Mouse (Mus musculus) small intestine, adult 2 months (tissue): Measurements from ENCODE around the gene C2cd5. TPM values are rescaled to one million over a fixed set of nuclear protein-coding genes. Genes with fewer than 3 reads are reported as not detected.

Experiments used
- H3K27ac ChIP-seq: fragments of 200-500 bp; 2 replicates; pipeline ENCODE4 v1.5.1; 2012; ENCODE audit warnings: low read depth, low read length, control low read depth, inconsistent platforms; ENCODE audit not compliant: insufficient read depth
- H3K27me3 ChIP-seq: fragments of 200-500 bp; 2 replicates; pipeline ENCODE4 v1.6.1; 2012; ENCODE audit warnings: mild to moderate bottlenecking, moderate library complexity, low read length, inconsistent platforms; ENCODE audit not compliant: control insufficient read depth, insufficient read depth
- H3K36me3 ChIP-seq: fragments of 200-500 bp; 2 replicates; pipeline ENCODE4 v1.6.1; 2012; ENCODE audit warnings: mild to moderate bottlenecking, low read length, control low read depth, inconsistent platforms; ENCODE audit not compliant: control insufficient read depth, insufficient read depth
- H3K4me1 ChIP-seq: fragments of 200-500 bp; 2 replicates; pipeline ENCODE4 v1.6.1; 2012; ENCODE audit warnings: low read length, inconsistent platforms, mixed read lengths; ENCODE audit not compliant: control insufficient read depth, insufficient read depth, insufficient read length
- H3K4me3 ChIP-seq: fragments of 200-500 bp; 2 replicates; pipeline ENCODE4 v1.5.1; 2012; ENCODE audit warnings: low read depth, mild to moderate bottlenecking, control low read depth, inconsistent platforms, low read length, moderate library complexity
- CTCF ChIP-seq: fragments of 200-500 bp; IDR thresholded peaks from 2 replicates; pipeline ENCODE4 v1.5.1; 2012; ENCODE audit warnings: low read depth, mild to moderate bottlenecking, control low read depth, inconsistent platforms, low read length, moderate library complexity, mixed read lengths; ENCODE audit not compliant: insufficient replicate concordance, insufficient read length; ENCODE audit errors: extremely low read depth
- POLR2A ChIP-seq: fragments of 200-500 bp; IDR thresholded peaks from 2 replicates; pipeline ENCODE4 v1.6.1; 2012; ENCODE audit warnings: low read depth, mild to moderate bottlenecking, control low read depth, inconsistent platforms, low read length, moderate library complexity
- WGBS: fragments of 180-500 bp; shearing (Covaris S2); methylation state at CpG from one replicate; pipeline ENCODE4 v1.1.7; 2018; 5-methylcytosine and 5-hydroxymethylcytosine counted together
- polyA plus RNA-seq: library from polyadenylated mRNA; depleted of rRNA; stranded (reverse); fragments of >200 nt; gene quantifications from 2 replicates; pipeline ENCODE4 v1.2.3, GENCODE M21; 2012

C2cd5 gene
- polyA plus RNA-seq, 1 experiment, result 15.9 TPM

GRCm38 (mm10) chr6:143085898-143086297 lies 14.0 kb downstream of the C2cd5 start:
- no peak for TF ChIP-seq CTCF
- TF ChIP-seq POLR2A, result no peak
- WGBS, result 97% methylated on average over 1 of the region's 1 CpGs
- Histone ChIP-seq H3K4me1 (peaks cover 2% of the 10 kb centered on the region; the same call in 1 of the 2 replicates), H3K4me3 (no peak overlapping the region), H3K36me3 (peaks cover 42% of the 10 kb centered on the region), H3K27me3 (no peaks in the 10 kb centered on the region), H3K27ac (no peak overlapping the region)

- H3K4me3 ChIP-seq, result no peak overlapping the region
- WGBS, result 70% methylated on average over 2 of the region's 2 CpGs
- H3K27me3 ChIP-seq, result no peaks in the 10 kb centered on the region
- no peak overlapping the region for H3K27ac ChIP-seq
- TF ChIP-seq CTCF (no peak), POLR2A (no peak)
- peaks cover 5% of the 10 kb centered on the region; the same call in 1 of the 2 replicates for H3K4me1 ChIP-seq
- H3K36me3 ChIP-seq, result peaks cover 42% of the 10 kb centered on the region
Measured at GRCm38 (mm10) chr6:143084314-143085025, 15.5 kb downstream of the C2cd5 start.

- Histone ChIP-seq H3K4me1 (peaks cover 6% of the 10 kb centered on the region; the same call in 1 of the 2 replicates), H3K27ac (no peak overlapping the region), H3K27me3 (no peaks in the 10 kb centered on the region), H3K36me3 (peaks cover 59% of the 10 kb centered on the region), H3K4me3 (no peak overlapping the region)
- WGBS, result 86% methylated on average over 13 of the region's 13 CpGs
- TF ChIP-seq POLR2A (no peak), CTCF (no peak)
Measured at GRCm38 (mm10) chr6:143081479-143082106, 18.3 kb downstream of the C2cd5 start.

- WGBS, result 86% methylated on average over 7 of the region's 7 CpGs
Measured at GRCm38 (mm10) chr6:143080774-143081173, 19.2 kb downstream of the C2cd5 start.

GRCm38 (mm10) chr6:143079126-143079525 lies 20.8 kb downstream of the C2cd5 start:
- WGBS, result 47% methylated on average over 4 of the region's 4 CpGs
- peaks cover 6% of the 10 kb centered on the region; the same call in 1 of the 2 replicates for H3K4me1 ChIP-seq
- peaks cover 59% of the 10 kb centered on the region for H3K36me3 ChIP-seq
- H3K27ac ChIP-seq, result no peak overlapping the region
- H3K4me3 ChIP-seq, result no peak overlapping the region
- TF ChIP-seq CTCF, result no peak
- no peak for TF ChIP-seq POLR2A
- no peaks in the 10 kb centered on the region for H3K27me3 ChIP-seq

More at GRCm38 (mm10) chr6:143080774-143081173, 19.2 kb downstream of the C2cd5 start:
- TF ChIP-seq POLR2A (no peak), CTCF (no peak)
- Histone ChIP-seq H3K27me3 (no peaks in the 10 kb centered on the region), H3K36me3 (peaks cover 63% of the 10 kb centered on the region), H3K27ac (no peak overlapping the region), H3K4me3 (no peak overlapping the region), H3K4me1 (peaks cover 6% of the 10 kb centered on the region; the same call in 1 of the 2 replicates)

- TF ChIP-seq POLR2A, result no peak
- no peak for TF ChIP-seq CTCF
- WGBS, result 92% methylated on average over 10 of the region's 10 CpGs
- no peak overlapping the region for H3K27ac ChIP-seq
- peaks cover 51% of the 10 kb centered on the region for H3K36me3 ChIP-seq
- no peaks in the 10 kb centered on the region for H3K27me3 ChIP-seq
- H3K4me1 ChIP-seq, result peaks cover 12% of the 10 kb centered on the region; the same call in 1 of the 2 replicates
- H3K4me3 ChIP-seq, result no peak overlapping the region
Measured at GRCm38 (mm10) chr6:143076461-143076860, 23.5 kb downstream of the C2cd5 start.

- Histone ChIP-seq H3K4me1 (peaks cover 7% of the 10 kb centered on the region; the same call in 1 of the 2 replicates), H3K36me3 (peaks cover 40% of the 10 kb centered on the region), H3K4me3 (no peak overlapping the region), H3K27ac (no peak overlapping the region), H3K27me3 (no peaks in the 10 kb centered on the region)
- TF ChIP-seq POLR2A (no peak), CTCF (no peak)
- WGBS, result 89% methylated on average over 1 of the region's 1 CpGs
Measured at GRCm38 (mm10) chr6:143073914-143074313, 26.0 kb downstream of the C2cd5 start.
